Mouse (Mus musculus): ENCODE data around the gene Drc7.
A peak's percentile ranks its signal among the peaks of the same experiment; 100 is the strongest.

DNA sequence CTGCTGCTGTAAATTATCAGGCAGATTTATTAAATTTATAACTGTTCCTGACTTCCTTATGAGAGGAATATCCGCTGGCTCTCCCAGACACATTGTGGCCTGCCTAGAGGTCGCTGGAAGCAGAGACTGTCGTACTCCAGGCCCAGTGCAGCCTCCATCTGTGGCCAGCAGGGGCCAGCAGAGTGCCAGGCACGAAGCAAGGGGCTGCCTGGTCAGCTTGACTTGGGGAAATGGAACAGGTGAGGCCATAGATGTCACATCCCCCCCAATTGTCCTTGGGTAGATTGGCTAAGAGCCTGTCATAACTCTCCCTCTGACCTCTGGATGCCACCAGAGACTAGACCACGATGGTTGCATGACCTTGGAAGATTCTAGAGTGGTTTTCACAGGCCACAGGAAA lies 44.1 kb downstream of the Drc7 start:
- peak; percentile 85 for TF ChIP-seq CTCF (IDR thresholded peaks at IDR 0.05; ENCODE audit: extremely low read depth, insufficient read depth, insufficient read length, insufficient replicate concordance)
- TF ChIP-seq POLR2A (IDR thresholded peaks at IDR 0.05; ENCODE audit: low read depth, low read length), result no peak
